Mouse (Mus musculus): ENCODE data around the gene Dscaml1. TPM values are rescaled to one million over a fixed set of nuclear protein-coding genes. Genes with fewer than 3 reads are reported as not detected.

Dscaml1 gene
- polyA plus RNA-seq, 1 experiment from 2014 or later: 0.23 TPM

GRCm38 (mm10) chr9:45625889-45626446 lies 199.5 kb downstream of the Dscaml1 start:
- Histone ChIP-seq H3K4me3 (replicated peaks) (no peak overlapping the region), H3K4me2 (no peak overlapping the region), H3K27me3 (replicated peaks) (no peaks in the 10 kb centered on the region), H3K9ac (no peak overlapping the region), H3K27ac (no peak overlapping the region), H3K9me3 (no peaks in the 10 kb centered on the region), H3K36me3 (no peaks in the 10 kb centered on the region), H3K4me1 (no peaks in the 10 kb centered on the region)
- ATAC-seq (ENCODE audit: insufficient read depth, low FRiP score, low read depth): no peak
- WGBS: 62% methylated on average over 6 of the region's 6 CpGs

- Histone ChIP-seq H3K36me3 (no peaks in the 10 kb centered on the region), H3K9ac (no peak overlapping the region), H3K4me3 (replicated peaks) (no peak overlapping the region), H3K27me3 (replicated peaks) (no peaks in the 10 kb centered on the region), H3K27ac (peak overlapping the region; percentile 37; the same call in 1 of the 2 replicates), H3K9me3 (no peaks in the 10 kb centered on the region), H3K4me2 (no peak overlapping the region), H3K4me1 (peaks cover 4% of the 10 kb centered on the region)
- ATAC-seq (ENCODE audit: insufficient read depth, low FRiP score, low read depth): no peak; the same call in 1 of the 2 replicates
- 30% methylated on average over 10 of the region's 10 CpGs for WGBS
These were observed 206.1 kb downstream of the Dscaml1 start for GRCm38 (mm10) chr9:45632520-45632919.

- Histone ChIP-seq H3K36me3 (no peaks in the 10 kb centered on the region), H3K4me2 (no peak overlapping the region), H3K27ac (peak overlapping the region; percentile 37; the same call in 1 of the 2 replicates), H3K4me1 (peaks cover 4% of the 10 kb centered on the region), H3K9me3 (no peaks in the 10 kb centered on the region), H3K27me3 (replicated peaks) (no peaks in the 10 kb centered on the region), H3K9ac (no peak overlapping the region), H3K4me3 (replicated peaks) (no peak overlapping the region)
- WGBS: 24% methylated on average over 2 of the region's 2 CpGs
- no peak for ATAC-seq (ENCODE audit: insufficient read depth, low FRiP score, low read depth)
These were observed 206.6 kb downstream of the Dscaml1 start for GRCm38 (mm10) chr9:45633036-45633435.

- Histone ChIP-seq H3K27me3 (replicated peaks) (no peaks in the 10 kb centered on the region), H3K36me3 (no peaks in the 10 kb centered on the region), H3K9ac (no peak overlapping the region), H3K4me2 (no peak overlapping the region), H3K4me3 (replicated peaks) (no peak overlapping the region), H3K9me3 (no peaks in the 10 kb centered on the region), H3K27ac (no peak overlapping the region), H3K4me1 (peaks cover 4% of the 10 kb centered on the region)
- WGBS: 48% methylated on average over 4 of the region's 4 CpGs
- no peak for ATAC-seq (ENCODE audit: insufficient read depth, low FRiP score, low read depth)
These were observed 208.6 kb downstream of the Dscaml1 start for GRCm38 (mm10) chr9:45634978-45635377.

- 43% methylated on average over 1 of the region's 1 CpGs for WGBS
- Histone ChIP-seq H3K27me3 (replicated peaks) (no peaks in the 10 kb centered on the region), H3K27ac (no peak overlapping the region), H3K4me3 (replicated peaks) (no peak overlapping the region), H3K4me1 (peaks cover 4% of the 10 kb centered on the region), H3K9me3 (no peaks in the 10 kb centered on the region), H3K4me2 (no peak overlapping the region), H3K36me3 (no peaks in the 10 kb centered on the region), H3K9ac (no peak overlapping the region)
- ATAC-seq (ENCODE audit: insufficient read depth, low FRiP score, low read depth): no peak
These were observed 210.9 kb downstream of the Dscaml1 start for GRCm38 (mm10) chr9:45637346-45637745.

GRCm38 (mm10) chr9:45638184-45638917 lies 211.9 kb downstream of the Dscaml1 start:
- Histone ChIP-seq H3K27ac (no peak overlapping the region), H3K9ac (no peak overlapping the region), H3K4me1 (no peaks in the 10 kb centered on the region), H3K27me3 (replicated peaks) (no peaks in the 10 kb centered on the region), H3K4me3 (replicated peaks) (no peak overlapping the region), H3K4me2 (no peak overlapping the region), H3K9me3 (no peaks in the 10 kb centered on the region), H3K36me3 (no peaks in the 10 kb centered on the region)
- 77% methylated on average over 6 of the region's 6 CpGs for WGBS
- no peak for ATAC-seq (ENCODE audit: insufficient read depth, low FRiP score, low read depth)

GRCm38 (mm10) chr9:45644833-45645388 lies 218.5 kb downstream of the Dscaml1 start:
- H3K27ac ChIP-seq: no peak overlapping the region
- no peak overlapping the region for H3K9ac ChIP-seq
- no peaks in the 10 kb centered on the region for H3K9me3 ChIP-seq
- H3K27me3 ChIP-seq (replicated peaks): no peaks in the 10 kb centered on the region
- no peak overlapping the region for H3K4me3 ChIP-seq (replicated peaks)
- no peaks in the 10 kb centered on the region for H3K4me1 ChIP-seq
- H3K4me2 ChIP-seq: no peak overlapping the region
- no peaks in the 10 kb centered on the region for H3K36me3 ChIP-seq
- 67% methylated on average over 6 of the region's 6 CpGs for WGBS
- no peak for ATAC-seq (ENCODE audit: insufficient read depth, low FRiP score, low read depth)

GRCm38 (mm10) chr9:45645526-45645925 lies 219.1 kb downstream of the Dscaml1 start:
- Histone ChIP-seq H3K27ac (no peak overlapping the region), H3K27me3 (replicated peaks) (no peaks in the 10 kb centered on the region)
- 46% methylated on average over 6 of the region's 6 CpGs for WGBS

GRCm38 (mm10) chr9:45651078-45651809 lies 224.8 kb downstream of the Dscaml1 start:
- 68% methylated on average over 13 of the region's 13 CpGs for WGBS
- Histone ChIP-seq H3K9ac (no peak overlapping the region), H3K4me1 (no peaks in the 10 kb centered on the region), H3K9me3 (no peaks in the 10 kb centered on the region), H3K4me3 (replicated peaks) (no peak overlapping the region), H3K27me3 (replicated peaks) (no peaks in the 10 kb centered on the region), H3K4me2 (no peak overlapping the region), H3K36me3 (no peaks in the 10 kb centered on the region), H3K27ac (no peak overlapping the region)
- ATAC-seq (ENCODE audit: insufficient read depth, low FRiP score, low read depth): no peak

More at GRCm38 (mm10) chr9:45645526-45645925, 219.1 kb downstream of the Dscaml1 start:
- no peaks in the 10 kb centered on the region for H3K9me3 ChIP-seq
- H3K4me2 ChIP-seq: no peak overlapping the region
- no peak for ATAC-seq (ENCODE audit: insufficient read depth, low FRiP score, low read depth)
- no peak overlapping the region for H3K4me3 ChIP-seq (replicated peaks)
- H3K36me3 ChIP-seq: no peaks in the 10 kb centered on the region
- no peak overlapping the region for H3K9ac ChIP-seq
- H3K4me1 ChIP-seq: no peaks in the 10 kb centered on the region

GRCm38 (mm10) chr9:45651810-45652177 lies 225.4 kb downstream of the Dscaml1 start:
- no peaks in the 10 kb centered on the region for H3K36me3 ChIP-seq
- no peaks in the 10 kb centered on the region for H3K9me3 ChIP-seq
- no peak overlapping the region for H3K4me2 ChIP-seq
- H3K27ac ChIP-seq: no peak overlapping the region
- no peaks in the 10 kb centered on the region for H3K4me1 ChIP-seq
- H3K9ac ChIP-seq: no peak overlapping the region
- no peak for ATAC-seq (ENCODE audit: insufficient read depth, low FRiP score, low read depth)
- no peak overlapping the region for H3K4me3 ChIP-seq (replicated peaks)
- no peaks in the 10 kb centered on the region for H3K27me3 ChIP-seq (replicated peaks)
- 83% methylated on average over 3 of the region's 3 CpGs for WGBS

GRCm38 (mm10) chr9:45657172-45658062 lies 231.0 kb downstream of the Dscaml1 start:
- H3K36me3 ChIP-seq: no peaks in the 10 kb centered on the region
- no peak overlapping the region for H3K27ac ChIP-seq
- no peaks in the 10 kb centered on the region for H3K4me1 ChIP-seq
- no peak; the same call in 1 of the 2 replicates for ATAC-seq (ENCODE audit: insufficient read depth, low FRiP score, low read depth)
- H3K4me3 ChIP-seq (replicated peaks): no peak overlapping the region
- H3K9ac ChIP-seq: no peak overlapping the region
- H3K27me3 ChIP-seq (replicated peaks): no peaks in the 10 kb centered on the region
- 13% methylated on average over 9 of the region's 9 CpGs for WGBS
- H3K4me2 ChIP-seq: no peak overlapping the region
- H3K9me3 ChIP-seq: no peaks in the 10 kb centered on the region
